ENCODE assay signal across 9 mouse cellular contexts in genomic region chr15:86067941-86068495, GRCm38 (mm10). TPM values are rescaled to one million over a fixed set of nuclear protein-coding genes. Genes with fewer than 3 reads are reported as not detected.
DNase-seq lines count a peak whose midpoint lies in the region; ATAC-seq and TF ChIP-seq lines count a peak whose summit lies in the region.
"Had no signal": no experiment of that assay in that cellular context is flagged by ENCODE, and none has a peak within 500 bp of the region (broad histone marks: within the 10 kb centered on the region; RNA-seq: fewer than 3 reads in every experiment).

No protein-coding gene starts in this region.

- 73% methylated on average over 4 of the region's 4 CpGs for WGBS in heart, embryonic 15.5 days
- 69% methylated on average over 4 of the region's 4 CpGs for WGBS in lung, postnatal 0 days
- WGBS in hindbrain, postnatal 0 days, result 65% methylated on average over 4 of the region's 4 CpGs
- 52% methylated on average over 4 of the region's 4 CpGs for WGBS in stomach, embryonic 14.5 days

- peak; percentile 29; the same call in 1 of the 2 replicates for TF ChIP-seq EP300 in lung, postnatal 0 days (IDR thresholded peaks at IDR 0.05)

- no peaks in the 10 kb centered on the region for H3K36me3 ChIP-seq in heart, embryonic 15.5 days
- no peaks in the 10 kb centered on the region for H3K36me3 ChIP-seq in lung, postnatal 0 days (ENCODE audit: insufficient read depth, low read length)
- H3K36me3 ChIP-seq in hindbrain, postnatal 0 days (ENCODE audit: insufficient read depth, low read length), result no peaks in the 10 kb centered on the region
- no peaks in the 10 kb centered on the region for H3K36me3 ChIP-seq in stomach, embryonic 14.5 days (ENCODE audit: control insufficient read depth, insufficient read depth, low read length)
- H3K36me3 ChIP-seq: embryonic facial prominence, embryonic 12.5 days had no signal

- no peak overlapping the region for H3K4me2 ChIP-seq in heart, embryonic 15.5 days
- H3K4me2 ChIP-seq in lung, postnatal 0 days (replicated peaks; ENCODE audit: low read depth, low read length), result no peak overlapping the region
- no peak overlapping the region for H3K4me2 ChIP-seq in hindbrain, postnatal 0 days (ENCODE audit: low read depth, low read length)
- 0 out of 2 replicates have a peak overlapping the region, but pooled peaks have one; percentile 10 for H3K4me2 ChIP-seq in stomach, embryonic 14.5 days (replicated peaks; ENCODE audit: low read depth, low read length)
- H3K4me2 ChIP-seq: embryonic facial prominence, embryonic 12.5 days had no signal

- intact Hi-C loops in heart, postnatal 36 days (cut with DNase I), result no loop called here

- TF ChIP-seq CTCF in lung, postnatal 0 days (IDR thresholded peaks at IDR 0.05), result no peak
- TF ChIP-seq CTCF in hindbrain, postnatal 0 days (IDR thresholded peaks at IDR 0.05; ENCODE audit: low read depth), result no peak

- peak overlapping the region; percentile 49; the same call in 1 of the 2 replicates for H3K27ac ChIP-seq in heart, embryonic 15.5 days
- H3K27ac ChIP-seq in lung, postnatal 0 days (ENCODE audit: low read length), result peak overlapping the region; percentile 20; the same call in 1 of the 2 replicates
- H3K27ac ChIP-seq in hindbrain, postnatal 0 days, result no peak overlapping the region
- peak overlapping the region; percentile 52; the same call in 1 of the 2 replicates for H3K27ac ChIP-seq in stomach, embryonic 14.5 days (ENCODE audit: low read length)
- H3K27ac ChIP-seq: embryonic facial prominence, embryonic 12.5 days had no signal

- H3K4me3 ChIP-seq in heart, embryonic 15.5 days, result no peak overlapping the region
- no peak overlapping the region for H3K4me3 ChIP-seq in lung, postnatal 0 days (ENCODE audit: low read depth, low read length)
- no peak overlapping the region for H3K4me3 ChIP-seq in hindbrain, postnatal 0 days (ENCODE audit: low read length)
- no peak overlapping the region for H3K4me3 ChIP-seq in stomach, embryonic 14.5 days (ENCODE audit: low read depth, low read length)
- H3K4me3 ChIP-seq: embryonic facial prominence, embryonic 12.5 days had no signal

- no peak for ATAC-seq in heart, embryonic 15.5 days (replicated peaks; ENCODE audit: insufficient number of reproducible peaks, insufficient read depth, low FRiP score, low read depth)
- peak; percentile 47 for ATAC-seq in lung, postnatal 0 days
- ATAC-seq in hindbrain, postnatal 0 days, result no peak
- ATAC-seq in stomach, embryonic 14.5 days (ENCODE audit: insufficient number of reproducible peaks, insufficient read depth, low FRiP score, low read depth), result no peak; the same call in 1 of the 2 replicates
- ATAC-seq: midbrain, embryonic 16.5 days had no signal

- H3K27me3 ChIP-seq in heart, embryonic 15.5 days, result no peaks in the 10 kb centered on the region
- H3K27me3 ChIP-seq in lung, postnatal 0 days (replicated peaks; ENCODE audit: insufficient read depth, low read length), result no peaks in the 10 kb centered on the region
- H3K27me3 ChIP-seq in hindbrain, postnatal 0 days (ENCODE audit: insufficient read depth, low read length), result no peaks in the 10 kb centered on the region
- H3K27me3 ChIP-seq in stomach, embryonic 14.5 days (ENCODE audit: control insufficient read depth, insufficient read depth, low read length), result no peaks in the 10 kb centered on the region
- H3K27me3 ChIP-seq: embryonic facial prominence, embryonic 12.5 days had no signal

- H3K4me1 ChIP-seq in heart, embryonic 15.5 days (replicated peaks), result peaks cover 59% of the 10 kb centered on the region
- peaks cover 15% of the 10 kb centered on the region; the same call in 1 of the 2 replicates for H3K4me1 ChIP-seq in lung, postnatal 0 days (ENCODE audit: insufficient read depth, low read depth, low read length)
- H3K4me1 ChIP-seq in hindbrain, postnatal 0 days (ENCODE audit: insufficient read depth, low read length), result peaks cover 34% of the 10 kb centered on the region; the same call in 1 of the 2 replicates
- H3K4me1 ChIP-seq in stomach, embryonic 14.5 days (ENCODE audit: control insufficient read depth, insufficient read depth, low read length), result peaks cover 30% of the 10 kb centered on the region

- no peaks in the 10 kb centered on the region for H3K9me3 ChIP-seq in heart, embryonic 15.5 days (replicated peaks)
- no peaks in the 10 kb centered on the region for H3K9me3 ChIP-seq in lung, postnatal 0 days (ENCODE audit: low read length)
- H3K9me3 ChIP-seq in hindbrain, postnatal 0 days (ENCODE audit: low read length), result no peaks in the 10 kb centered on the region
- no peaks in the 10 kb centered on the region for H3K9me3 ChIP-seq in stomach, embryonic 14.5 days (ENCODE audit: control insufficient read depth, low read depth, low read length)
- H3K9me3 ChIP-seq: embryonic facial prominence, embryonic 12.5 days had no signal

- no peak for DNase-seq in heart, postnatal 36 days
- DNase-seq in lung, postnatal 0 days (ENCODE audit: low spot score), result peak; percentile 43
- DNase-seq in lung, adult 18-20 months, result no peak
- no peak for DNase-seq in hindbrain, postnatal 0 days (ENCODE audit: low spot score)
- no peak for DNase-seq in ovary, postnatal 10 days (ENCODE audit: low spot score)

- no peak overlapping the region for H3K9ac ChIP-seq in heart, embryonic 15.5 days
- H3K9ac ChIP-seq in lung, postnatal 0 days (replicated peaks; ENCODE audit: low read depth), result no peak overlapping the region
- H3K9ac ChIP-seq in hindbrain, postnatal 0 days (replicated peaks; ENCODE audit: low read length), result 0 out of 2 replicates have a peak overlapping the region, but pooled peaks have one; percentile 24
- H3K9ac ChIP-seq in stomach, embryonic 14.5 days (replicated peaks; ENCODE audit: low read depth, low read length), result no peak overlapping the region
- H3K9ac ChIP-seq: embryonic facial prominence, embryonic 12.5 days had no signal

RNA-seq across cellular contexts. Expression of gene Gramd4, which starts 10.5 kb away (rescaled TPM):
- 16.9 and 19.5 TPM in 2 replicates for polyA plus RNA-seq in heart, embryonic 15.5 days (2015; fragmentation: Nextera tagmentation; extraction: Ambion mirVana)
- total RNA-seq in heart, postnatal 36 days (2021), result 10 to 100 TPM; 29.6 to 35.3 TPM
- 9.9 and 11.1 TPM in 2 replicates for polyA plus RNA-seq in lung, postnatal 0 days (2015; fragmentation: Nextera tagmentation; extraction: Ambion mirVana)
- total RNA-seq in hindbrain, postnatal 0 days (2014; rRNA removed), result 36.2 and 40.9 TPM in 2 replicates
- 18.6 and 19.0 TPM in 2 replicates for polyA plus RNA-seq in hindbrain, postnatal 0 days (2015; fragmentation: Nextera tagmentation; extraction: Ambion mirVana)
- polyA plus RNA-seq in stomach, embryonic 14.5 days (2014; fragmentation: Nextera tagmentation; extraction: Ambion mirVana), result 7.2 and 7.6 TPM in 2 replicates

RNA-seq across cellular contexts. Expression of gene Celsr1, which starts 34.4 kb away (rescaled TPM):
- polyA plus RNA-seq in heart, embryonic 15.5 days (2015; fragmentation: Nextera tagmentation; extraction: Ambion mirVana), result 1.1 and 2.1 TPM in 2 replicates
- total RNA-seq in heart, postnatal 36 days (2021), result 1 to 10 TPM; 6.4 to 7.2 TPM
- polyA plus RNA-seq in lung, postnatal 0 days (2015; fragmentation: Nextera tagmentation; extraction: Ambion mirVana), result 2.1 and 2.2 TPM in 2 replicates
- 16.4 and 19.4 TPM in 2 replicates for total RNA-seq in hindbrain, postnatal 0 days (2014; rRNA removed)
- polyA plus RNA-seq in hindbrain, postnatal 0 days (2015; fragmentation: Nextera tagmentation; extraction: Ambion mirVana), result 0.98 and 0.99 TPM in 2 replicates
- 6.8 and 7.8 TPM in 2 replicates for polyA plus RNA-seq in stomach, embryonic 14.5 days (2014; fragmentation: Nextera tagmentation; extraction: Ambion mirVana)
